Mouse (Mus musculus) midbrain, embryonic 16.5 days (tissue): ENCODE results near the gene Myo15. TPM values are rescaled to one million over a fixed set of nuclear protein-coding genes. Genes with fewer than 3 reads are reported as not detected.

Experiments used
- ATAC-seq: fragments of 200-750 bp; cut with Nextera tagmentation; 2 replicates; pipeline ENCODE4 v1.8.0; 2017; ENCODE audit warnings: moderate TSS enrichment
- H3K27ac ChIP-seq: fragments of 300-500 bp; sonication (generic); 2 replicates; pipeline ENCODE4 v1.5.1; 2014; ENCODE audit warnings: mild to moderate bottlenecking, low read length, mixed read lengths
- H3K27me3 ChIP-seq: fragments of 300-500 bp; sonication (generic); 2 replicates; pipeline ENCODE4 v1.6.1; 2014; ENCODE audit warnings: low read depth, low read length, mixed read lengths; ENCODE audit not compliant: control insufficient read depth, insufficient read depth
- H3K36me3 ChIP-seq: fragments of 300-500 bp; sonication (generic); 2 replicates; pipeline ENCODE4 v1.6.1; 2014; ENCODE audit warnings: mild to moderate bottlenecking, low read length, moderate library complexity, mixed read lengths; ENCODE audit not compliant: control insufficient read depth, insufficient read depth
- H3K4me1 ChIP-seq: fragments of 300-500 bp; sonication (generic); 2 replicates; pipeline ENCODE4 v1.6.1; 2014; ENCODE audit warnings: mild to moderate bottlenecking, low read length, mixed read lengths; ENCODE audit not compliant: control insufficient read depth, insufficient read depth
- H3K4me2 ChIP-seq: fragments of 300-500 bp; sonication (generic); 2 replicates; pipeline ENCODE4 v1.6.1; 2014; ENCODE audit warnings: mild to moderate bottlenecking, low read length, mixed read lengths
- H3K4me3 ChIP-seq: fragments of 300-500 bp; sonication (generic); 2 replicates; pipeline ENCODE4 v1.5.1; 2014; ENCODE audit warnings: low read depth, mild to moderate bottlenecking, low read length, moderate library complexity, mixed read lengths
- H3K9ac ChIP-seq: fragments of 300-500 bp; sonication (generic); 2 replicates; pipeline ENCODE4 v1.6.1; 2014; ENCODE audit warnings: low read depth, low read length, mixed read lengths
- H3K9me3 ChIP-seq: fragments of 300-500 bp; sonication (generic); replicated peaks from 2 replicates; pipeline ENCODE4 v1.6.1; 2014; ENCODE audit warnings: mild to moderate bottlenecking, low read length, mixed read lengths; ENCODE audit not compliant: control insufficient read depth, poor library complexity, severe bottlenecking
- WGBS: fragments of 180-500 bp; shearing (Covaris S2); extraction: QIAGEN DNeasy Blood & Tissue Kit; methylation state at CpG from one replicate; pipeline ENCODE4 v1.1.7; 2014; 5-methylcytosine and 5-hydroxymethylcytosine counted together
- polyA plus RNA-seq: library from polyadenylated mRNA; unstranded; fragments of >200 nt; fragmentation: Nextera tagmentation; extraction: Ambion mirVana; gene quantifications from 2 replicates; pipeline ENCODE4 v1.2.1, GENCODE M21; 2015

Gene Myo15
- polyA plus RNA-seq, 1 experiment from 2014 or later = 0.08 TPM

- H3K27ac ChIP-seq = no peak overlapping the region
- H3K4me3 ChIP-seq = no peak overlapping the region
- no peaks in the 10 kb centered on the region for H3K9me3 ChIP-seq
- H3K9ac ChIP-seq = no peak overlapping the region
- no peak overlapping the region for H3K4me2 ChIP-seq
- WGBS = 91% methylated on average over 5 of the region's 5 CpGs
- no peak for ATAC-seq
- H3K4me1 ChIP-seq = no peaks in the 10 kb centered on the region
- H3K27me3 ChIP-seq = no peaks in the 10 kb centered on the region
- H3K36me3 ChIP-seq = no peaks in the 10 kb centered on the region
These were observed 6.7 kb downstream of the Myo15 start for GRCm38 (mm10) chr11:60475668-60476362.

GRCm38 (mm10) chr11:60478121-60478520 is 9.0 kb downstream of the Myo15 start:
- Histone ChIP-seq H3K9me3 (no peaks in the 10 kb centered on the region), H3K36me3 (no peaks in the 10 kb centered on the region), H3K4me2 (no peak overlapping the region), H3K4me1 (no peaks in the 10 kb centered on the region), H3K27ac (no peak overlapping the region), H3K27me3 (no peaks in the 10 kb centered on the region), H3K9ac (no peak overlapping the region), H3K4me3 (no peak overlapping the region)
- ATAC-seq = no peak
- WGBS = 39% methylated on average over 17 of the region's 17 CpGs

- Histone ChIP-seq H3K4me3 (no peak overlapping the region), H3K27me3 (no peaks in the 10 kb centered on the region), H3K9ac (no peak overlapping the region), H3K36me3 (no peaks in the 10 kb centered on the region), H3K9me3 (no peaks in the 10 kb centered on the region), H3K4me2 (no peak overlapping the region), H3K4me1 (no peaks in the 10 kb centered on the region), H3K27ac (no peak overlapping the region)
- WGBS = 64% methylated on average over 3 of the region's 3 CpGs
- ATAC-seq = no peak
These were observed 17.1 kb downstream of the Myo15 start for GRCm38 (mm10) chr11:60486267-60486666.

- 95% methylated on average over 5 of the region's 5 CpGs for WGBS
- Histone ChIP-seq H3K9me3 (no peaks in the 10 kb centered on the region), H3K4me1 (no peaks in the 10 kb centered on the region), H3K36me3 (no peaks in the 10 kb centered on the region), H3K4me3 (no peak overlapping the region), H3K9ac (no peak overlapping the region), H3K4me2 (no peak overlapping the region), H3K27ac (no peak overlapping the region), H3K27me3 (no peaks in the 10 kb centered on the region)
- ATAC-seq = no peak
These were observed 23.6 kb downstream of the Myo15 start for GRCm38 (mm10) chr11:60492726-60493125.

- Histone ChIP-seq H3K4me2 (no peak overlapping the region), H3K4me1 (no peaks in the 10 kb centered on the region), H3K9me3 (no peaks in the 10 kb centered on the region), H3K4me3 (no peak overlapping the region), H3K27ac (no peak overlapping the region), H3K9ac (no peak overlapping the region), H3K27me3 (no peaks in the 10 kb centered on the region), H3K36me3 (no peaks in the 10 kb centered on the region)
- WGBS = 64% methylated on average over 2 of the region's 2 CpGs
- ATAC-seq = no peak
These were observed 26.6 kb downstream of the Myo15 start for GRCm38 (mm10) chr11:60495692-60496091.

GRCm38 (mm10) chr11:60507281-60507680 is 38.1 kb downstream of the Myo15 start:
- WGBS = 85% methylated on average over 13 of the region's 13 CpGs

GRCm38 (mm10) chr11:60508950-60509349 is 39.8 kb downstream of the Myo15 start:
- Histone ChIP-seq H3K27ac (no peak overlapping the region), H3K9ac (no peak overlapping the region; the same call in 1 of the 2 replicates)
- 2% methylated on average over 11 of the region's 11 CpGs for WGBS

More at GRCm38 (mm10) chr11:60507281-60507680, 38.1 kb downstream of the Myo15 start:
- H3K9me3 ChIP-seq = no peaks in the 10 kb centered on the region
- no peak overlapping the region for H3K4me2 ChIP-seq
- H3K27ac ChIP-seq = no peak overlapping the region
- no peak overlapping the region for H3K9ac ChIP-seq
- peaks cover 6% of the 10 kb centered on the region for H3K4me1 ChIP-seq
- ATAC-seq = no peak
- peaks cover 22% of the 10 kb centered on the region for H3K27me3 ChIP-seq
- no peak overlapping the region for H3K4me3 ChIP-seq
- no peaks in the 10 kb centered on the region for H3K36me3 ChIP-seq

GRCm38 (mm10) chr11:60509500-60509899 is 40.4 kb downstream of the Myo15 start:
- peaks cover 22% of the 10 kb centered on the region for H3K27me3 ChIP-seq
- H3K27ac ChIP-seq = no peak overlapping the region
- peak; percentile 28; the same call in 1 of the 2 replicates for ATAC-seq
- H3K4me1 ChIP-seq = peaks cover 6% of the 10 kb centered on the region
- H3K4me3 ChIP-seq = peak overlapping the region; percentile 41
- peak overlapping the region; percentile 66 for H3K9ac ChIP-seq
- H3K4me2 ChIP-seq = peak overlapping the region; percentile 79
- H3K9me3 ChIP-seq = no peaks in the 10 kb centered on the region
- WGBS = under 1% methylated on average over 25 of the region's 25 CpGs
- no peaks in the 10 kb centered on the region for H3K36me3 ChIP-seq

More at GRCm38 (mm10) chr11:60508950-60509349, 39.8 kb downstream of the Myo15 start:
- Histone ChIP-seq H3K27me3 (peaks cover 22% of the 10 kb centered on the region), H3K4me1 (peaks cover 6% of the 10 kb centered on the region), H3K36me3 (no peaks in the 10 kb centered on the region), H3K4me3 (peak overlapping the region; percentile 41), H3K4me2 (peak overlapping the region; percentile 79), H3K9me3 (no peaks in the 10 kb centered on the region)
- ATAC-seq = no peak

- ATAC-seq = no peak
- WGBS = 100% methylated on average over 1 of the region's 1 CpGs
- H3K4me2 ChIP-seq = no peak overlapping the region
- no peaks in the 10 kb centered on the region for H3K36me3 ChIP-seq
- no peak overlapping the region for H3K4me3 ChIP-seq
- peaks cover 22% of the 10 kb centered on the region for H3K27me3 ChIP-seq
- H3K4me1 ChIP-seq = peaks cover 6% of the 10 kb centered on the region
- H3K9ac ChIP-seq = no peak overlapping the region
- no peaks in the 10 kb centered on the region for H3K9me3 ChIP-seq
- H3K27ac ChIP-seq = no peak overlapping the region
These were observed 42.8 kb downstream of the Myo15 start for GRCm38 (mm10) chr11:60511893-60512292.
